Mouse (Mus musculus) bone marrow macrophage, adult 2 months (primary cell): ENCODE results near the gene Ghdc.

Experiments used
- CTCF ChIP-seq: IDR thresholded peaks from 2 replicates; pipeline ENCODE4 v1.5.1; 2012; ENCODE audit warnings: low read depth, mild to moderate bottlenecking, low read length, moderate library complexity
- POLR2A ChIP-seq: IDR thresholded peaks from 2 replicates; pipeline ENCODE4 v1.6.1; 2012; ENCODE audit warnings: mild to moderate bottlenecking, low read depth, low read length, borderline replicate concordance

DNA sequence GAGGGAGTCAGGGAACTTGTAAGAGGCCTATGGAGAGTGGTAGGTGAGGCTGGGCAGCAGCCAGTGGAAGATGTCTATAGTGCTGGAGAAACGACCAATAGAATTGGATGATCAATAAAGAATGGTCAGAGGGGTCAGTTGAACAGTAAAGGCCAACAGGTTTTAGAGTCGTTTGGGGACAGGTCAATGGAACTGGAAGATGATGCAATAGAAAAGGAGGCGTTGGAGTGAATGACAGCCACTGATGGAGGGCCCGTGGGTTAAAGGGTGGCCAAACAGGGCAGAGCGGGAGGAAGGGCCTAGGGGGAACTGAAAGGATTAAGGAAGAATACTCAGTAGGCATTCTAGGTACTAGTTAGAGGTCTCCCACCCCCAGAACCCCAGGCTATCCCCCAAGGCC lies 23.6 kb downstream of the Ghdc start:
- no peak for TF ChIP-seq POLR2A
- TF ChIP-seq CTCF, result no peak
